Mouse (Mus musculus) WW6 (cell line): ENCODE measurements around the gene Ubr1.
A peak's percentile ranks its signal among the peaks of the same experiment; 100 is the strongest.
"Not testable (repeated sequence)": the region's sequence is repeated elsewhere in the genome, so short reads cannot be mapped to it uniquely, and the experiment has no call there.

Source experiments
- DNase-seq: peaks from one replicate; pipeline ENCODE4 v3.0.0-alpha.2; 2013; ENCODE audit warnings: low read depth, low spot score

Gene Ubr1

GRCm38 (mm10) chr2:120970559-120971080 lies at the start of gene Ubr1:
TSS of gene Ubr1 (minus strand) at chr2:120970715.
- DNase-seq: peak; percentile 69

GRCm38 (mm10) chr2:121017151-121017550 lies 46.6 kb upstream of the Ubr1 start:
- DNase-seq: no peak

- no peak for DNase-seq
Measured at GRCm38 (mm10) chr2:121016226-121016625, 45.7 kb upstream of the Ubr1 start.

- DNase-seq: no peak
Measured at GRCm38 (mm10) chr2:121015507-121015906, 45.0 kb upstream of the Ubr1 start.

GRCm38 (mm10) chr2:121012676-121013075 lies 42.2 kb upstream of the Ubr1 start:
- no peak for DNase-seq

- no peak for DNase-seq
Measured at GRCm38 (mm10) chr2:121009071-121009677, 38.7 kb upstream of the Ubr1 start.

GRCm38 (mm10) chr2:121008664-121009007 lies 38.1 kb upstream of the Ubr1 start:
- no peak for DNase-seq

- peak; percentile 84 for DNase-seq
Measured at GRCm38 (mm10) chr2:121007925-121008663, 37.6 kb upstream of the Ubr1 start, which contains the start of gene Ccndbp1. TSS of gene Ccndbp1 (plus strand) at chr2:121008403.

- DNase-seq: no peak
Measured at GRCm38 (mm10) chr2:121006986-121007385, 36.5 kb upstream of the Ubr1 start.

GRCm38 (mm10) chr2:121004018-121004811 lies 33.7 kb upstream of the Ubr1 start:
- no peak for DNase-seq

- no peak for DNase-seq
Measured at GRCm38 (mm10) chr2:121003586-121003985, 33.1 kb upstream of the Ubr1 start.

GRCm38 (mm10) chr2:120998863-120999262 lies 28.3 kb upstream of the Ubr1 start:
- no peak for DNase-seq

- DNase-seq: not testable (repeated sequence)
Measured at GRCm38 (mm10) chr2:120996607-120997006, 26.1 kb upstream of the Ubr1 start.

- DNase-seq: no peak
Measured at GRCm38 (mm10) chr2:120991196-120991595, 20.7 kb upstream of the Ubr1 start.

- no peak for DNase-seq
Measured at GRCm38 (mm10) chr2:120985241-120985640, 14.7 kb upstream of the Ubr1 start.

- DNase-seq: no peak
Measured at GRCm38 (mm10) chr2:120983611-120984010, 13.1 kb upstream of the Ubr1 start.

- no peak for DNase-seq
Measured at GRCm38 (mm10) chr2:120980861-120981260, 10.3 kb upstream of the Ubr1 start.

- DNase-seq: no peak
Measured at GRCm38 (mm10) chr2:120979819-120980218, 9.3 kb upstream of the Ubr1 start.

- DNase-seq: no peak
Measured at GRCm38 (mm10) chr2:120978693-120979037, 8.2 kb upstream of the Ubr1 start.

- DNase-seq: no peak
Measured at GRCm38 (mm10) chr2:120977926-120978692, 7.6 kb upstream of the Ubr1 start.
